Mouse (Mus musculus) neural tube, embryonic 11.5 days (tissue): ENCODE data around the gene Lsm7. TPM values are rescaled to one million over a fixed set of nuclear protein-coding genes. Genes with fewer than 3 reads are reported as not detected.

ENCODE experiments used
- ATAC-seq: fragments of 200-750 bp; cut with Nextera tagmentation; 2 replicates; pipeline ENCODE4 v1.8.0; 2017; ENCODE audit warnings: moderate number of reproducible peaks, mild to moderate bottlenecking, moderate TSS enrichment, moderate library complexity; ENCODE audit not compliant: insufficient read depth, low FRiP score, low TSS enrichment
- DNase-seq: peaks from one replicate; pipeline ENCODE4 v3.0.0-alpha.2; 2015; ENCODE audit warnings: low spot score
- H3K27ac ChIP-seq: fragments of 300-500 bp; sonication (generic); 2 replicates; pipeline ENCODE4 v1.5.1; 2014; ENCODE audit warnings: low read depth, mild to moderate bottlenecking, low read length
- H3K27me3 ChIP-seq: fragments of 300-500 bp; sonication (generic); 2 replicates; pipeline ENCODE4 v1.6.1; 2014; ENCODE audit warnings: mild to moderate bottlenecking, low read length, mixed read lengths; ENCODE audit not compliant: control insufficient read depth, insufficient read depth
- H3K36me3 ChIP-seq: fragments of 300-500 bp; sonication (generic); 2 replicates; pipeline ENCODE4 v1.6.1; 2014; ENCODE audit warnings: mild to moderate bottlenecking, low read length, moderate library complexity, mixed read lengths; ENCODE audit not compliant: control insufficient read depth, insufficient read depth
- H3K4me1 ChIP-seq: fragments of 300-500 bp; sonication (generic); 2 replicates; pipeline ENCODE4 v1.6.1; 2014; ENCODE audit warnings: low read length, mixed read lengths; ENCODE audit not compliant: control insufficient read depth, insufficient read depth
- H3K4me2 ChIP-seq: fragments of 300-500 bp; sonication (generic); 2 replicates; pipeline ENCODE4 v1.6.1; 2014; ENCODE audit warnings: low read depth, mild to moderate bottlenecking, moderate library complexity
- H3K4me3 ChIP-seq: fragments of 300-500 bp; sonication (generic); 2 replicates; pipeline ENCODE4 v1.5.1; 2014; ENCODE audit warnings: low read depth, low read length
- H3K9ac ChIP-seq: fragments of 300-500 bp; sonication (generic); 2 replicates; pipeline ENCODE4 v1.6.1; 2014; ENCODE audit warnings: mild to moderate bottlenecking, low read length
- H3K9me3 ChIP-seq: fragments of 300-500 bp; sonication (generic); 2 replicates; pipeline ENCODE4 v1.6.1; 2016; ENCODE audit warnings: low read length; ENCODE audit not compliant: control insufficient read depth
- WGBS: fragments of 180-500 bp; shearing (Covaris S2); extraction: QIAGEN DNeasy Blood & Tissue Kit; methylation state at CpG from one replicate; pipeline ENCODE4 v1.1.7; 2014; 5-methylcytosine and 5-hydroxymethylcytosine counted together
- polyA plus RNA-seq: library from polyadenylated mRNA; unstranded; fragments of >200 nt; fragmentation: Nextera tagmentation; extraction: Ambion mirVana; gene quantifications from 2 replicates; pipeline ENCODE4 v1.2.1, GENCODE M21; 2014

Lsm7 gene
- polyA plus RNA-seq, 1 experiment from 2014 or later: 307 TPM

DNA sequence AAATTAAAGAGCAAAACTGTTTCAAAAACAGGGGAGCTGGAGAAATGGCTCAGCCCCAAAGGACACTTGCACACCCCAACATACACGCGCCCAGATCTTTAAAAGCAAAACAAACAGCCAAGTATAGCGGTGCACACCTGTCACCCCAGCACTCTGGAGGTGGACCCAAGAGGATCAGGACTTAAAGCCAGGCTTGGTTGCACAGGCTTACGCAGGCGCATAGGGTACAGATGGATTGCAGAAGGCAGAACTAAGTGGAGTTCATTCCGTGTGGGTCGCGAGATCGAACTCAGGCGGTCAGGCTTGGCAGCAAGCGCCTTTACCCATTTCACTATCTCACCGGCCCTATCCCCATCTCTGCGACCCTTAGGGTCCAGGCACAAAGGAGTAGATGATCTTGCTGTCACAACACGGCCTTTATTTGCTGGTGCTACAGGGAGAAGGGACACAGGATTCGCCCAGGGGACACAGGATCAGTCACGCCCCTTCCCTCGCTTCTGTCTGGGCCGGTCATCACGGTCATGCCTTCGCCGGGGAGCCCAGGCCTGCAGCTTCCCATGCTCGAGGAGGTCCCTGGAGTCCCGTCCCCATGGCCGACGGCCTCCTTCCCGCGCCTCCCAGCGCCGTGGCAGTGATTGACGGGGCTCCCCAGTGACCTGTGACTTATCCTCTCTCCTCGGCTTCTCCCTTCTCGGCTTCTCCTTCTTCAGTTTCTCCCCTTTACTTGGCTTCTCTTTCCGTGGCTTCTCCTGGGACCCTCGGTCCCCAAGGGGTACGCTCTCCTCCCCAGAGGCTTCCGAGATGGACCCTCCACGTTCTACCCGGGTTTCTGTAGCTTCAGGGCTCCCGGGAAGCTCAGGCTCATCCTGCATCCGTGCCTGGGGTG lies 46.7 kb downstream of the Lsm7 start:
- Histone ChIP-seq H3K4me1 (peaks cover 25% of the 10 kb centered on the region), H3K4me3 (no peak overlapping the region), H3K27ac (no peak overlapping the region), H3K4me2 (peak overlapping the region; percentile 32), H3K9me3 (no peaks in the 10 kb centered on the region), H3K9ac (peak overlapping the region; percentile 39), H3K36me3 (peaks cover 14% of the 10 kb centered on the region), H3K27me3 (peaks cover 21% of the 10 kb centered on the region)
- DNase-seq (peak; percentile 34), ATAC-seq (no peak)
- 16% methylated on average over 40 of the region's 40 CpGs for WGBS

GRCm38 (mm10) chr10:80807057-80807627 lies 47.9 kb downstream of the Lsm7 start:
- ATAC-seq (peak; percentile 78), DNase-seq (peak; percentile 83)
- H3K4me1 ChIP-seq: peaks cover 25% of the 10 kb centered on the region
- H3K4me2 ChIP-seq: peak overlapping the region; percentile 91
- H3K36me3 ChIP-seq: peaks cover 26% of the 10 kb centered on the region
- WGBS: 2% methylated on average over 51 of the region's 58 CpGs
- H3K27me3 ChIP-seq: peaks cover 21% of the 10 kb centered on the region
- peak overlapping the region; percentile 41 for H3K4me3 ChIP-seq
- H3K9me3 ChIP-seq: no peaks in the 10 kb centered on the region
- H3K27ac ChIP-seq: peak overlapping the region; percentile 64
- H3K9ac ChIP-seq: peak overlapping the region; percentile 62

GRCm38 (mm10) chr10:80806341-80807056 lies 48.5 kb downstream of the Lsm7 start:
- ATAC-seq (no peak), DNase-seq (no peak)
- H3K9me3 ChIP-seq: no peaks in the 10 kb centered on the region
- peak overlapping the region; percentile 64 for H3K27ac ChIP-seq
- H3K9ac ChIP-seq: peak overlapping the region; percentile 62
- peaks cover 32% of the 10 kb centered on the region for H3K36me3 ChIP-seq
- peak overlapping the region; percentile 91 for H3K4me2 ChIP-seq
- H3K27me3 ChIP-seq: peaks cover 21% of the 10 kb centered on the region
- 43% methylated on average over 34 of the region's 34 CpGs for WGBS
- peaks cover 25% of the 10 kb centered on the region for H3K4me1 ChIP-seq
- H3K4me3 ChIP-seq: peak overlapping the region; percentile 41

- Histone ChIP-seq H3K36me3 (peaks cover 33% of the 10 kb centered on the region), H3K9ac (no peak overlapping the region), H3K4me2 (no peak overlapping the region), H3K4me1 (peaks cover 25% of the 10 kb centered on the region), H3K9me3 (no peaks in the 10 kb centered on the region), H3K27ac (no peak overlapping the region), H3K27me3 (peaks cover 21% of the 10 kb centered on the region), H3K4me3 (no peak overlapping the region)
- 19% methylated on average over 3 of the region's 3 CpGs for WGBS
- peak; percentile 78 for DNase-seq
- peak; percentile 27; the same call in 1 of the 2 replicates for ATAC-seq
Measured at GRCm38 (mm10) chr10:80805925-80806324, 49.1 kb downstream of the Lsm7 start.

- peaks cover 19% of the 10 kb centered on the region for H3K27me3 ChIP-seq
- no peak overlapping the region for H3K4me2 ChIP-seq
- peaks cover 33% of the 10 kb centered on the region for H3K36me3 ChIP-seq
- 81% methylated on average over 3 of the region's 5 CpGs for WGBS
- peaks cover 25% of the 10 kb centered on the region for H3K4me1 ChIP-seq
- no peak overlapping the region for H3K9ac ChIP-seq
- no peak overlapping the region for H3K4me3 ChIP-seq
- H3K27ac ChIP-seq: no peak overlapping the region
- H3K9me3 ChIP-seq: no peaks in the 10 kb centered on the region
- DNase-seq (no peak), ATAC-seq (no peak)
Measured at GRCm38 (mm10) chr10:80805322-80805721, 49.7 kb downstream of the Lsm7 start.

DNA sequence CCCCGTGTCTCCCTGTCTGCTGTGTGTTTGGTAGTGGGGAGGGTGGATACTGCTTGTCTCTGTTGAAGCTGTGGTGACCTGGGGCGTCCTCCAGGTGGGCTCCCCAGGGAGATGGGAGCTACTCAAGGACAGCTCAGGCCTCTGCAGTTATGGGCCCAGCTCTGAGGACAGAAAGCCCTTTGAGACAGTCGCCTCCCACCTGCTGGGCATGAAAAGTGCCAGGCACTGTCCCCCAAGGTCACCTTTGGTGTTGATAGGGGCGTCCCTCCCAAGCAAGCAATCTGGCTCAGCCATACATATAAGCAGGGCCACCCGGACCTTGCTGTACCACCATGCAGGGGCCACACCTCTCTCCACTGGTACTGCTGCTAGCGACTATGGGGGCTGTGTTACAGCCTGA lies 50.1 kb downstream of the Lsm7 start, which contains the start of gene Amh:
Gene Amh, plus strand, starts transcription at position 328 of the 400 bp plus-strand sequence.
- Histone ChIP-seq H3K36me3 (peaks cover 33% of the 10 kb centered on the region), H3K27ac (no peak within 1 kb of the TSS), H3K4me3 (no peak within 1 kb of the TSS), H3K27me3 (peaks cover 15% of the 10 kb centered on the region), H3K4me2 (no peak within 1 kb of the TSS), H3K9ac (no peak within 1 kb of the TSS), H3K4me1 (peaks cover 22% of the 10 kb centered on the region), H3K9me3 (no peaks in the 10 kb centered on the region)
- WGBS: 72% methylated on average over 6 of the region's 6 CpGs
- ATAC-seq (no peak), DNase-seq (no peak)

DNA sequence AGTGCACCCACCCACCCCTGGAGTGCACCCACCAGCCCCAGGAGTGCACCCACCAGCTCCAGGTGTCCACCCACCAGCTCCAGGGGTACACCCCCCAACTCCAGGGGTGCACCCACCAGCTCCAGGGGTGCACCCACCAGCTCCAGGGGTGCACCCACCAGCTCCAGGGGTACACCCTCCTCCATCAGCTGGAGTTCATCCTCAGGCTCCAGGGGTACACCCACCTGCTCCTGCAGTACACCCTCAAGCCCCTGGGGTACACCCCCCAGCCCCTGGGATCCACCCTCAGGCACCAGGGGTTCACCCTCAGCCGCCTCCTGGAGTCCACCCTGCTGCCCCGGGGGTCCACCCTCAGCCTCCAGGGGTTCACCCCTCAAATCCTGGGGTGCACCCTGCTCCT lies 50.7 kb downstream of the Lsm7 start:
- H3K27ac ChIP-seq: no peak overlapping the region
- 90% methylated on average over 2 of the region's 2 CpGs for WGBS
- ATAC-seq: no peak

DNA sequence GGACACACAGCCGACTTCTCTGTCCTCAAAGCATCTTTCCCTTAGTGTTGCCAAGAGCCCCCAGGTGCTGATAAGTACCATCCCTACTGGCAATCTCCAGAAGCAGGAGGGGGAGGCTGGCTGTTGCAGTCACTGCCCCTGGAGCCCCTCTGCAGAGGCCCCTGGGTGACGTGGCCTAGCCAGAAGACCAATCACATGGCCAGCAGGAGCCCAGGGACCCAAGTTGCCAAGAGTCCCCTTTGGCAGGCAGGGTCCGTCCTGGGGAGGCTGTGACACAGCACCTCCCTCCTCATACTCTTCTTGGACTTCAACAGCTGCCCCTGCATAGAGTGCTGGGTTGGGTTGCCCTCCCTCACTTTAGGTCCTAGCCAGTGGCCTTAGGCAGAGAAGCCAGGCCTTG lies 52.0 kb downstream of the Lsm7 start:
- Histone ChIP-seq H3K4me1 (peaks cover 19% of the 10 kb centered on the region), H3K27ac (no peak overlapping the region), H3K27me3 (no peaks in the 10 kb centered on the region; the same call in 1 of the 2 replicates), H3K4me3 (no peak overlapping the region), H3K4me2 (no peak overlapping the region), H3K9ac (no peak overlapping the region), H3K36me3 (peaks cover 33% of the 10 kb centered on the region), H3K9me3 (no peaks in the 10 kb centered on the region)
- DNase-seq: no peak
- ATAC-seq: no peak
- WGBS: 87% methylated on average over 3 of the region's 3 CpGs

More for the DNA sequence above, 50.7 kb downstream of the Lsm7 start:
- Histone ChIP-seq H3K9me3 (no peaks in the 10 kb centered on the region), H3K27me3 (peaks cover 12% of the 10 kb centered on the region), H3K9ac (no peak overlapping the region), H3K4me1 (peaks cover 28% of the 10 kb centered on the region), H3K36me3 (peaks cover 33% of the 10 kb centered on the region), H3K4me3 (no peak overlapping the region), H3K4me2 (no peak overlapping the region)
- DNase-seq: no peak
